Mouse (Mus musculus) hindbrain, postnatal 0 days (tissue): ENCODE measurements around the gene Gm8126. TPM values are rescaled to one million over a fixed set of nuclear protein-coding genes. Genes with fewer than 3 reads are reported as not detected.
"Not testable (repeated sequence)": the region's sequence is repeated elsewhere in the genome, so short reads cannot be mapped to it uniquely, and the experiment has no call there.

Source experiments
- ATAC-seq: fragments of 200-750 bp; cut with Nextera tagmentation; 2 replicates; pipeline ENCODE4 v1.8.0; 2017; ENCODE audit warnings: mild to moderate bottlenecking, moderate TSS enrichment, moderate library complexity
- DNase-seq: peaks from one replicate; pipeline ENCODE4 v3.0.0-alpha.2; 2015; ENCODE audit warnings: low spot score
- H3K27ac ChIP-seq: fragments of 300-500 bp; sonication (generic); 2 replicates; pipeline ENCODE4 v1.5.1; 2014; ENCODE audit warnings: mild to moderate bottlenecking
- H3K27me3 ChIP-seq: fragments of 300-500 bp; sonication (generic); 2 replicates; pipeline ENCODE4 v1.6.1; 2014; ENCODE audit warnings: low read length, mixed read lengths; ENCODE audit not compliant: insufficient read depth
- H3K36me3 ChIP-seq: fragments of 300-500 bp; sonication (generic); 2 replicates; pipeline ENCODE4 v1.6.1; 2014; ENCODE audit warnings: low read length, mixed read lengths; ENCODE audit not compliant: insufficient read depth
- H3K4me1 ChIP-seq: fragments of 300-500 bp; sonication (generic); 2 replicates; pipeline ENCODE4 v1.6.1; 2014; ENCODE audit warnings: antibody characterized with exemption, low read length, mixed read lengths; ENCODE audit not compliant: insufficient read depth
- H3K4me2 ChIP-seq: fragments of 300-500 bp; sonication (generic); 2 replicates; pipeline ENCODE4 v1.6.1; 2014; ENCODE audit warnings: low read depth, mild to moderate bottlenecking, low read length, moderate library complexity, mixed read lengths
- H3K4me3 ChIP-seq: fragments of 300-500 bp; sonication (generic); 2 replicates; pipeline ENCODE4 v1.5.1; 2014; ENCODE audit warnings: low read length
- H3K9ac ChIP-seq: fragments of 300-500 bp; sonication (generic); replicated peaks from 2 replicates; pipeline ENCODE4 v1.6.1; 2014; ENCODE audit warnings: mild to moderate bottlenecking, low read length, moderate library complexity, mixed read lengths
- H3K9me3 ChIP-seq: fragments of 300-500 bp; sonication (generic); 2 replicates; pipeline ENCODE4 v1.6.1; 2016; ENCODE audit warnings: low read length, mixed read lengths
- WGBS: fragments of 180-500 bp; shearing (Covaris S2); extraction: QIAGEN DNeasy Blood & Tissue Kit; methylation state at CpG from one replicate; pipeline ENCODE4 v1.1.7; 2014; 5-methylcytosine and 5-hydroxymethylcytosine counted together
- polyA plus RNA-seq: library from polyadenylated mRNA; unstranded; fragments of >200 nt; fragmentation: Nextera tagmentation; extraction: Ambion mirVana; gene quantifications from 2 replicates; pipeline ENCODE4 v1.2.1, GENCODE M21; 2015
- total RNA-seq: library from RNA; depleted of rRNA; stranded (reverse); fragments of >200 nt; gene quantifications from 2 replicates; pipeline ENCODE4 v1.2.3, GENCODE M21; 2014; rRNA removed

The Gm8126 gene
- total and polyA plus RNA-seq, 2 experiments from 2014 or later: not detected

DNA sequence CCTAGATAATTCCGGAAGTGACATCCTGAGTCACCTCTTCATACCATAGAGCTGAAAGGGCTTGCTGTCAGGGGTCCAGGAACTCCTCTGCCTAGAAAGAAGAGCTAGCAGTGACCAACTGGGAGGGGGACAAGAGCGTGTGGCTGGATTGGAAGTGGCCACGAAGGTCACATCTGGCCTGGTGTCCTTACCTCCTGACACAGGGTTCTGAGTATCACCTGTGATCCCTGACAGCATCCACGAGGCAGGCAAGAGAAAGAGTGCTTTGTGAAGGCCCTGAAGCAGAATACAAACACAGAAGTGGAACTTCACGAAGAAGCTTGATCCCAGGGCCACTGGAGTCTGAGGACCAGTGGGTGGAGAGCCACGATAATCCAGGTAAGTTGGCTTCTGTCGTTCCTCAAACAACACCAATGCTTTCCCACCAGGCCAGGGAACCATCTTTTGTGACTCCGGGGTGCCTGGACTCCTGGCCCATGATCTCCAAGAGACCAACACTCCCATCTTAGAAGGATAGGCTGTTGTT lies 16.6 kb downstream of the Gm8126 start, which contains the start of gene Gm9732:
TSS of gene Gm9732 (plus strand) at position 51 of the 526 bp plus-strand sequence.
- H3K9me3 ChIP-seq, H3K4me3 ChIP-seq, H3K4me2 ChIP-seq, H3K27me3 ChIP-seq, DNase-seq, H3K27ac ChIP-seq, H3K4me1 ChIP-seq, H3K36me3 ChIP-seq, H3K9ac ChIP-seq, ATAC-seq: not testable (repeated sequence)
- WGBS: 83% methylated on average over 8 of the region's 8 CpGs

DNA sequence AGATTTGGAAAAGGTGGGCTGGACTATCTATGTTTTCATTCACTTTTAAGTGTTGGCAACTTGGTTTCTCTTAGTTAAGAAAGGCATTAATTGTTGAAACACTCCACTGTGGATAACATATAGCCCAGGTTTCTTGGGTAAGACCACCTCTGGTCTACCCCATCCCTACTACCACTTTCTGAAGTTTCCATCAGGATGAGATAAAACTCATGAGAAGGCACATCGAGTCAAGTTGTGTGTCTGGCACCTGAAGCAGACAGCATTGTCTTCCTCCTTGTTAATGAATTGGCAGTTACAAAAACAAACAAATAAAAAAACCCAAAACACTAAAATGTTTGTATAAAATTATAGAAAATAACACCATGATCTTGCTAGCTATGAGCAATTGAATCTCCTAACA lies 17.3 kb downstream of the Gm8126 start:
- not testable (repeated sequence) for H3K4me3 ChIP-seq, DNase-seq, H3K27ac ChIP-seq, H3K4me2 ChIP-seq, H3K9me3 ChIP-seq, H3K9ac ChIP-seq, H3K27me3 ChIP-seq, H3K4me1 ChIP-seq, ATAC-seq, H3K36me3 ChIP-seq
- WGBS: 88% methylated on average over 1 of the region's 1 CpGs

DNA sequence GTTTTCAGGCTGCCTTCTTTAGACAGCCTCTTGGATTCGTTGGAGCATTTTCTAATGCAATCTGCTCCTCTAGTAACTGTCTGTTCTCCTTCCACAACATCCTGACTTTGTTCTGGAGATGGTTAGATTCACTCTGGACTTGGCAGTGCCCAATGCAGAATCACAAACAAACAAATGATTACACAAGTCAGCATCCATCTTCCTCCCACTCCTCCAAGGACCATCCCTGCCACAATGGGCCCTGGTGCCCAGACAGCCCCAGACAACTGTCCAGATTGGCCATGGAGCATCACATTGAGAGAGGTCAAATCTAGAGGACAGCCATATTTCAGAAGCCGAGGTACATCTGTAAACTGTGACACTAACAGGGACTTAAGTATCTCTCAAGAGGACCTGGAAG lies 19.0 kb downstream of the Gm8126 start:
- not testable (repeated sequence) for ATAC-seq, H3K9me3 ChIP-seq, H3K9ac ChIP-seq, H3K27me3 ChIP-seq, DNase-seq, H3K27ac ChIP-seq, H3K4me1 ChIP-seq, H3K4me3 ChIP-seq, H3K4me2 ChIP-seq, H3K36me3 ChIP-seq
- WGBS: 63% methylated on average over 2 of the region's 2 CpGs

DNA sequence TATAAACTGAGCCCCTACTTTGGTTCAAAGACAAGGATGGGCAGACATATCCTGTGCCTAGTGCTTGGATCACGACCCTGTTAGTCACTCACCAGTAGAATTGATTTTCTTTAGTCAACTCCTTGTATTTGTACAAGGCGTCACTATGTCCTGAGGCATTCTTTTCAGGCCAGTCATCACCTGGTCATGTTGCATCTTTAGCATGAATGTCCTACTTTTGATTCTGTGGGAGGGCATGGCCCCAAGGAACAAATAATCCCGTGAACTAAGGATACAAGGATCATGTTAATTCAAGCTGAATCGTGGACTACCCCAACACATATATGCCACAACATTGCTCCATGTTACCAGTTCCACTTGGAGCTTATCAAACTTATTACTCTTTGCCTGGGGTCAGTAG lies 19.7 kb downstream of the Gm8126 start:
- ATAC-seq, H3K9ac ChIP-seq, DNase-seq: not testable (repeated sequence)

DNA sequence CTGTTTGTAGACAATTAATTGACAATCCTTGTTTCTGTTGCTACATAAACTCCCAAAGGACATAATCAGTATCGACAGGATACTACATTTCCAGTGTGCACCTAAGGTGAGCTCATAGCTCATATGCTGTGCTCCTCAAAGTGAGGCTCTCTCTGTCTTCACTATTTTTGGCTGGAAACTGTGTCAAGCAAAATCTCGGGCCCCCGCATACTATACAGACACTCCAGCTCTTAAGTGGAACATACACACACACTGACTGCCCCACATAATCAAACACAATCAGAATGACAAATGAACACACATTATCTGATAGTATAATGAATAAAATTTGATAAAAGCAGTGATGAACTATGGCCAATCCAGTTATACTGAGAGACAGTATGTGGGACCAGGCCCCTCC lies 20.2 kb downstream of the Gm8126 start:
- H3K9me3 ChIP-seq, H3K36me3 ChIP-seq, H3K4me1 ChIP-seq, H3K9ac ChIP-seq, H3K27ac ChIP-seq, DNase-seq, H3K27me3 ChIP-seq, H3K4me3 ChIP-seq, H3K4me2 ChIP-seq, ATAC-seq: not testable (repeated sequence)
- 90% methylated on average over 3 of the region's 3 CpGs for WGBS

More for the DNA sequence above, 19.7 kb downstream of the Gm8126 start:
- not testable (repeated sequence) for H3K4me3 ChIP-seq, H3K4me2 ChIP-seq, H3K27ac ChIP-seq, H3K9me3 ChIP-seq, H3K4me1 ChIP-seq, H3K36me3 ChIP-seq, H3K27me3 ChIP-seq
- whole genome bisulfite sequencing: 56% methylated on average over 4 of the region's 4 CpGs

DNA sequence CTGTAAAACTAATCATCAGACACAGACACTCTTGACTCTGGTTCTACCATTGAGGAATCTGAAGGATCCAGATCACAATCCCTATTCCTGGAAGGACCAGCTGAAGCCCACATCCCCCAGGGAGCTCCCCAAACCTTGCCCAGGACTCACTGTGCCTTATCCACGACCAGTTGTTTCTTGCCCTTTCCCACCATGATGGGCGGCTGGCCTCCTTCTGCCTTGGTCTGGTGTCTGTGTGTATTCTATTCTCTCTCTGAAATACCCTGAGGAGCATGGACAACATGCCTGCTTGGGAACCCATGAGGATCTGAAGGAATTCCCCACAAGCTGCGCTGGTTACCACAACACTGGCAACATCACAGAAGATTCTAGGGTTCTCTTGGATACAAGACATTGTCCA lies 35.1 kb downstream of the Gm8126 start, which contains the start of gene Gm8127:
TSS of gene Gm8127 (minus strand) at position 330 of the 400 bp plus-strand sequence.
- H3K4me2 ChIP-seq, H3K9me3 ChIP-seq, H3K36me3 ChIP-seq, H3K9ac ChIP-seq, H3K27ac ChIP-seq, H3K27me3 ChIP-seq, H3K4me1 ChIP-seq, DNase-seq, ATAC-seq, H3K4me3 ChIP-seq: not testable (repeated sequence)
- 84% methylated on average over 3 of the region's 3 CpGs for WGBS

Other genes with a start within 250 kb of the Gm8126 start
- gene Gm10376, start 243.0 kb upstream of the Gm8126 start, total RNA-seq: not detected in 2 replicates
- gene Gm10376, start 243.0 kb upstream of the Gm8126 start, polyA plus RNA-seq: not detected in 2 replicates
- not detected in 2 replicates for gene Gm8094, start 182.0 kb upstream of the Gm8126 start, total RNA-seq
- not detected in 2 replicates for gene Gm8094, start 182.0 kb upstream of the Gm8126 start, polyA plus RNA-seq
- not detected in 2 replicates for gene Gm8104, start 158.0 kb upstream of the Gm8126 start, total RNA-seq
- 0.19 and 0.36 TPM in 2 replicates for gene Gm8104, start 158.0 kb upstream of the Gm8126 start, polyA plus RNA-seq
- gene Gm7233, start 78.8 kb upstream of the Gm8126 start, total RNA-seq: not detected in 2 replicates
- 0.09 and 0.11 TPM in 2 replicates for gene Gm7233, start 78.8 kb upstream of the Gm8126 start, polyA plus RNA-seq
- not detected in 2 replicates for gene Gm8122, start 23.3 kb upstream of the Gm8126 start, total RNA-seq
- not detected in 2 replicates for gene Gm8122, start 23.3 kb upstream of the Gm8126 start, polyA plus RNA-seq
- gene Gm9732, start 16.4 kb downstream of the Gm8126 start, total RNA-seq: 1.4 TPM in 1 of 2 replicates, not detected in the other
- gene Gm9732, start 16.4 kb downstream of the Gm8126 start, polyA plus RNA-seq: 0.15 TPM in 1 of 2 replicates, not detected in the other
- gene Gm8127, start 35.2 kb downstream of the Gm8126 start, total RNA-seq: not detected in 2 replicates
- gene Gm8127, start 35.2 kb downstream of the Gm8126 start, polyA plus RNA-seq: not detected in 2 replicates
- gene 1700001F09Rik, start 89.2 kb downstream of the Gm8126 start, total RNA-seq: not detected in 2 replicates
- gene 1700001F09Rik, start 89.2 kb downstream of the Gm8126 start, polyA plus RNA-seq: not detected in 2 replicates
- not detected in 2 replicates for gene Gm8138, start 157.7 kb downstream of the Gm8126 start, total RNA-seq
- not detected in 2 replicates for gene Gm8138, start 157.7 kb downstream of the Gm8126 start, polyA plus RNA-seq